Comparison of ENCODE assay signal across 7 mouse cellular contexts in the genomic region with DNA sequence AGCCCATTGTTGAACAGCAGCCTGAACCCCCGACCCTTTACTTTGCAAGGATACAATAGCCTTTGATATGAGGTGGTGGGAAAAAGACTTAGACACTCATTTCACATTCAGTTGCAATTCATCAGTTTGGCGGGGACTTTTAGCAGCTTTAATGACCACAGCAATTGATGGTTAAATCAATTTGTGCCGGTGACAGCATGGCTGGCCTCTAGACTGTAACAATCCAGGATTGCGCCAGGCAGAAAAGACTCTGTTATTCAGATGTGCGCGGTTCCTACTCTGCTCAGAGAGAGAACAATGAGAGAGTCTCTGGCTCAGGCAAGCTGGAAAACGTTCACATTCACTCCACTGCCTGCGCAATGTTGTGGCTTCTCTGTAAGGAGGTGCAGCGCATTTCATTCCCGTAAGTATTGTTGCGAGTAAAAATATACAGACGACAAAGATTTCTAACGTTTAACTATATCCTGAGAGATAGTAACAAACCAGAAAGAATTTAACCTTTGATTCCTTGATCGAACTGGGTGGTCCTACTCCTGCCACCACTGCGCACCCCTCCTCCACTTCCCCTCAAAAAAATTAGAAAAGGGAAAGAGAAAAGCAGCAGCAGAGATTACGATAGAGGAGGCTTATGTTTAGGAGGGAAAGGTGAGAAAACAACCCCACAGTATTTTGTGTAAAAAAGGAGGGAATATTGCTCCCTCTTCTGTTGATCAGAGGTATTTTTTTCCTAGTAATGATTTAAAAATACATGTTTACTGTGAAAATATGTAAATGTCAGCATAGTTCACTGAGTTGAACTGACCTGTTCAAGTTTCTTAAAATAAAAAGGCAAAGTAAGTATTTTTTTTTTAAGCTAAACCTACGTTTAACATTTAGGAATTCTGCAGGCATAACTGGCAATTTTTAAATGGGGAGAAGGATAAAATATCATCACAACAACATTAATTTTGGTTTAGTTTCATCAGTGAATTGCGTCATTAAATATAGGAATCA.
DNase-seq lines count a peak whose midpoint lies in the region; ATAC-seq and TF ChIP-seq lines count a peak whose summit lies in the region.

No protein-coding gene starts in this region.

- 23% methylated on average over 18 of the region's 18 CpGs for WGBS in heart, embryonic 11.5 days (ENCODE audit: insufficient replicate concordance)
- WGBS in liver, embryonic 15.5 days (ENCODE audit: insufficient replicate concordance), result 19% methylated on average over 18 of the region's 18 CpGs
- WGBS in olfactory bulb, adult 2 months, result 6% methylated on average over 18 of the region's 18 CpGs

- peak overlapping the region; percentile 60 for H3K9ac ChIP-seq in heart, embryonic 11.5 days (ENCODE audit: low read depth, low read length)
- H3K9ac ChIP-seq in liver, embryonic 15.5 days, result no peak overlapping the region

- peak overlapping the region; percentile 54 for H3K27ac ChIP-seq in heart, embryonic 11.5 days (ENCODE audit: low read depth, low read length)
- H3K27ac ChIP-seq in liver, embryonic 15.5 days (replicated peaks), result no peak overlapping the region
- peak overlapping the region; percentile 91 for H3K27ac ChIP-seq in olfactory bulb, adult 2 months (ENCODE audit: insufficient read depth, low read depth, low read length)

- no peak for TF ChIP-seq CTCF in brain, embryonic 14.5 days (IDR thresholded peaks at IDR 0.05; ENCODE audit: borderline replicate concordance, extremely low read depth, insufficient read depth, insufficient read length)
- no peak for TF ChIP-seq CTCF in olfactory bulb, adult 2 months (IDR thresholded peaks at IDR 0.05; ENCODE audit: insufficient read depth, low read depth, low read length)

- H3K27me3 ChIP-seq in heart, embryonic 11.5 days (ENCODE audit: control insufficient read depth, insufficient read depth, low read length), result no peaks in the 10 kb centered on the region
- no peaks in the 10 kb centered on the region for H3K27me3 ChIP-seq in liver, embryonic 15.5 days

- TF ChIP-seq POLR2A in brain, embryonic 14.5 days (IDR thresholded peaks at IDR 0.05; ENCODE audit: borderline replicate concordance, extremely low read depth, insufficient read depth, insufficient read length, poor library complexity, severe bottlenecking), result no peak
- TF ChIP-seq POLR2A in olfactory bulb, adult 2 months (IDR thresholded peaks at IDR 0.05; ENCODE audit: insufficient read depth, low read depth, low read length), result no peak

- H3K36me3 ChIP-seq in heart, embryonic 11.5 days (ENCODE audit: control insufficient read depth, insufficient read depth, low read length), result no peaks in the 10 kb centered on the region
- no peaks in the 10 kb centered on the region for H3K36me3 ChIP-seq in liver, embryonic 15.5 days (replicated peaks)

- peak; percentile 98 for DNase-seq in brain, embryonic 14.5 days (ENCODE audit: low read depth)
- DNase-seq in embryo, embryonic 9.5 days (ENCODE audit: extremely low spot score), result peak; percentile 76
- DNase-seq in kidney, postnatal 36 days, result peak; percentile 3 to 21

- H3K4me3 ChIP-seq in heart, embryonic 11.5 days (ENCODE audit: low read depth, low read length), result peak overlapping the region; percentile 37
- H3K4me3 ChIP-seq in liver, embryonic 15.5 days (replicated peaks), result no peak overlapping the region
- H3K4me3 ChIP-seq in olfactory bulb, adult 2 months (ENCODE audit: insufficient read depth, low read depth, low read length), result peak overlapping the region; percentile 34

- H3K4me1 ChIP-seq in heart, embryonic 11.5 days (ENCODE audit: control insufficient read depth, insufficient read depth, low read length), result no peaks in the 10 kb centered on the region
- H3K4me1 ChIP-seq in liver, embryonic 15.5 days (replicated peaks), result no peaks in the 10 kb centered on the region
- no peaks in the 10 kb centered on the region for H3K4me1 ChIP-seq in olfactory bulb, adult 2 months (ENCODE audit: control insufficient read depth, insufficient read depth, low read length)

- 0 out of 2 replicates have a peak, but pooled peaks have one; percentile 10 for ATAC-seq in heart, embryonic 11.5 days (replicated peaks; ENCODE audit: insufficient number of reproducible peaks, low FRiP score, low TSS enrichment)
- no peak for ATAC-seq in liver, embryonic 15.5 days (ENCODE audit: insufficient read depth)
- no peak for ATAC-seq in activated CD4-positive, CD25-positive, alpha-beta regulatory T cell, adult 4 months

- peak overlapping the region; percentile 59 for H3K4me2 ChIP-seq in heart, embryonic 11.5 days
- H3K4me2 ChIP-seq in liver, embryonic 15.5 days, result peak overlapping the region; percentile 27; the same call in 1 of the 2 replicates

- no peaks in the 10 kb centered on the region for H3K9me3 ChIP-seq in heart, embryonic 11.5 days (replicated peaks; ENCODE audit: control insufficient read depth, low read length)
- no peaks in the 10 kb centered on the region for H3K9me3 ChIP-seq in liver, embryonic 15.5 days (replicated peaks)

Comparison
In these comparisons a context has a peak if more than half of its experiments do, and no peak if none do; other contexts are left out.
1. DNase-seq: peak in every context shown above with its lines; median percentile 98 in brain, embryonic 14.5 days; 76 in embryo, embryonic 9.5 days; 12 in kidney, postnatal 36 days.